Mouse (Mus musculus): ENCODE results near the gene Gm4952.

The Gm4952 gene

GRCm38 (mm10) chr19:12600684-12601480, 1.1 kb downstream of the Gm4952 start:
- 43% methylated on average over 2 of the region's 2 CpGs for WGBS

- WGBS, result 84% methylated on average over 1 of the region's 1 CpGs
These were observed 13.9 kb downstream of the Gm4952 start for GRCm38 (mm10) chr19:12613646-12614045.

GRCm38 (mm10) chr19:12633176-12633575, 33.4 kb downstream of the Gm4952 start, which contains the start of gene Glyat:
TSS of gene Glyat (plus strand) at chr19:12633308.
- WGBS, result 76% methylated on average over 4 of the region's 4 CpGs

GRCm38 (mm10) chr19:12634259-12634658, 34.5 kb downstream of the Gm4952 start:
- 92% methylated on average over 3 of the region's 3 CpGs for WGBS

GRCm38 (mm10) chr19:12634963-12635362, 35.2 kb downstream of the Gm4952 start:
- 95% methylated on average over 4 of the region's 4 CpGs for WGBS

GRCm38 (mm10) chr19:12636863-12637262, 37.1 kb downstream of the Gm4952 start:
- WGBS, result 73% methylated on average over 3 of the region's 3 CpGs

- WGBS, result 59% methylated on average over 1 of the region's 1 CpGs
These were observed 38.3 kb downstream of the Gm4952 start for GRCm38 (mm10) chr19:12638049-12638448.

GRCm38 (mm10) chr19:12666156-12666555, 66.4 kb downstream of the Gm4952 start:
- WGBS, result 72% methylated on average over 1 of the region's 1 CpGs

GRCm38 (mm10) chr19:12668601-12669000, 68.8 kb downstream of the Gm4952 start:
- 93% methylated on average over 3 of the region's 3 CpGs for WGBS

GRCm38 (mm10) chr19:12670139-12670538, 70.4 kb downstream of the Gm4952 start, which contains the start of gene Olfr1442:
TSS of gene Olfr1442 (plus strand) at chr19:12670439.

GRCm38 (mm10) chr19:12671051-12671450, 71.3 kb downstream of the Gm4952 start:
- 92% methylated on average over 4 of the region's 4 CpGs for WGBS

- 80% methylated on average over 3 of the region's 3 CpGs for WGBS
These were observed 78.0 kb downstream of the Gm4952 start, which contains the start of gene Olfr1443 for GRCm38 (mm10) chr19:12677812-12678211. TSS of gene Olfr1443 (plus strand) at chr19:12678112.

All from cerebral cortex, adult 2 months (tissue).